Mouse (Mus musculus): ENCODE measurements at regions not wholly inside any gene's neighbourhood (a gene's known extent, or its start where the extent isn't known, plus 50 kb on each side); places are given as distances from the start of the nearest gene placed in this dataset.

DNA sequence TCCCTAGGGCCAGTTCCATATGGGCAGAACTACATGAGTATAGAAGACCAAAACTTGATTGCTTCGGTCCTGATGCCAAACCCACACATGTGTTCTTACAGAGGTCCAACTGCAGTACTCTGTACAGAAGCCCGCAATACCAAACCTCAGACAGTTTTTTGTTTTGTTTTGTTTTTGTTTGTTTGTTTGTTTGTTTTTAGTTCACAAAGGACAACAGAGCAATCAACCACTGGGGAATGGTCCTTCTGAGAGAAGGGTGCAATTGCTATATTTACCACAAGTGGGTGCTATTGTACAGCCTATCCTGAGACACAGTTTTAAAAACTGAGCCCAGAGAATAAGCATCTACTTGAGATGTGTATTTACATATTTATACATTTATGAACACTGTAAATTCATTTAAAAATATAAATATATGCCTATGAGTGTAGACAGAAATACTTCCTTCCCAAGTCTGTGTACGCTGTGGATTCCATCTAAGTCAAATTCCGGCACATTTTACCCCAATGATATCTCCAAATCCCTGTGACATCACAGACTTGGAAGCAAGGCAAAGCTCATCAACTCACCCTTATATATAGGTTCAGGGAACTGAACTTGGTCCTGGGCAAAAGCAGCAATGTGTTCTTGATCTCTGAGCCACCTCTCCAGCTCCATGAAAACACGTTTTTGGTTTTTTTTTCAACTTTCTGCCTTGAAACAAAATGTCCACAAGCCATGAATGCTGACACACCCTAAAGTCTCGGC, 101.3 kb upstream of the A26c2 start:
- no peaks in the 10 kb centered on the region for H3K79me2 ChIP-seq (ENCODE audit: control insufficient read depth, insufficient read depth, low read length, poor library complexity)
- H3K9ac ChIP-seq (ENCODE audit: control insufficient read depth, low read depth, low read length, poor library complexity, severe bottlenecking) = no peak overlapping the region
- no peaks in the 10 kb centered on the region for H3K4me1 ChIP-seq (ENCODE audit: control insufficient read depth in 1 of 2, insufficient read depth in 2 of 2, low read length in 2 of 2)
- no peaks in the 10 kb centered on the region for H3K27me3 ChIP-seq (ENCODE audit: control insufficient read depth in 1 of 2, insufficient read depth in 2 of 2, low read length in 2 of 2)
- TF ChIP-seq TAL1 (IDR thresholded peaks at IDR 0.05; ENCODE audit: low read length) = no peak
- TF ChIP-seq ZKSCAN1 (IDR thresholded peaks at IDR 0.05; ENCODE audit: low read depth, low read length) = no peak
- TF ChIP-seq RAD21 (IDR thresholded peaks at IDR 0.05; ENCODE audit: low read depth, low read length) = peak; percentile 84
- peak; percentile 52; the same call in 1 of the 2 replicates for TF ChIP-seq SMC3 (IDR thresholded peaks at IDR 0.05; ENCODE audit: low read depth, low read length)
- TF ChIP-seq ZC3H11A (IDR thresholded peaks at IDR 0.05; ENCODE audit: low read depth, low read length) = peak; percentile 46
- no peak for TF ChIP-seq MYC (IDR thresholded peaks at IDR 0.05; ENCODE audit: low read depth, low read length)
- TF ChIP-seq CTCF (IDR thresholded peaks at IDR 0.05 in 2 of 3, conservative IDR thresholded peaks at IDR 0.05 in 1 of 3; ENCODE audit: control insufficient read depth in 1 of 3, insufficient read depth in 1 of 3, low read depth in 2 of 3, low read length in 3 of 3, poor library complexity in 1 of 3, severe bottlenecking in 1 of 3) = peak in 2 of 3 experiments; percentile 67 to 77; a peak in 4 of 6 replicates
- TF ChIP-seq HCFC1 (IDR thresholded peaks at IDR 0.05; ENCODE audit: low read depth, low read length) = no peak
- H3K36me3 ChIP-seq (ENCODE audit: control insufficient read depth in 1 of 2, insufficient read depth in 2 of 2, low read length in 2 of 2) = no peaks in the 10 kb centered on the region
- H3K27ac ChIP-seq (ENCODE audit: control insufficient read depth, low read depth, low read length) = no peak overlapping the region
- H3K9me3 ChIP-seq (replicated peaks; ENCODE audit: insufficient read depth, low read length) = no peaks in the 10 kb centered on the region
- no peak overlapping the region for H3K4me3 ChIP-seq (ENCODE audit: control insufficient read depth in 1 of 2, insufficient read depth in 1 of 2, low read depth in 2 of 2, low read length in 2 of 2)
- peak; percentile 23 for DNase-seq (ENCODE audit: low read depth, low spot score)

DNA sequence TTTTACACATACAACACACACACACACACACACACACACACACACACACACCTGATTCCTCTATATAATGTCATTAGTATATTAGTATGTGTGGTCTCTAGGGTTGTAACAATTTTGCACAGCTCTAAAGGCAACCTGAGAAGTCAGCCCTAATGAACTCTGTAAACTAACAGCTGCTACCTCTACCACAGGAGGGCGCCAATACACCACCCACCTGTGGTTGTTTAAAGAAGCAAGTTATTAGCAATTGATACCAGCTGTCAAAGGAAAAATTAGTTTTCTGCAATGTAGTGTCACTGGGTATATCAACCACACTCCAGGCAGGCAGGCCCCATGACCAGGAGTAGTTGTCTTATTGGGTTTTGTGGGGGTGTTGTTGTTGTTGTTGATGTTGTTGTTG, 98.8 kb upstream of the A26c2 start:
- H3K4me1 ChIP-seq (ENCODE audit: control insufficient read depth in 1 of 2, insufficient read depth in 2 of 2, low read length in 2 of 2) = no peaks in the 10 kb centered on the region
- H3K4me3 ChIP-seq (ENCODE audit: control insufficient read depth in 1 of 2, insufficient read depth in 1 of 2, low read depth in 2 of 2, low read length in 2 of 2) = no peak overlapping the region
- TF ChIP-seq KAT2A (conservative IDR thresholded peaks at IDR 0.05; ENCODE audit: low read depth, low read length) = no peak
- peak; percentile 10 to 43 (median 32); a peak in 3 of 6 replicates for TF ChIP-seq CTCF (IDR thresholded peaks at IDR 0.05 in 2 of 3, conservative IDR thresholded peaks at IDR 0.05 in 1 of 3; ENCODE audit: control insufficient read depth in 1 of 3, insufficient read depth in 1 of 3, low read depth in 2 of 3, low read length in 3 of 3, poor library complexity in 1 of 3, severe bottlenecking in 1 of 3)
- peak; percentile 37 for TF ChIP-seq RAD21 (IDR thresholded peaks at IDR 0.05; ENCODE audit: low read depth, low read length)
- no peak for TF ChIP-seq ZKSCAN1 (IDR thresholded peaks at IDR 0.05; ENCODE audit: low read depth, low read length)
- no peak for TF ChIP-seq MAX (IDR thresholded peaks at IDR 0.05; ENCODE audit: low read length)
- TF ChIP-seq MXI1 (IDR thresholded peaks at IDR 0.05; ENCODE audit: low read depth, low read length) = no peak
- no peak for TF ChIP-seq CHD2 (IDR thresholded peaks at IDR 0.05; ENCODE audit: low read length)
- TF ChIP-seq MYB (IDR thresholded peaks at IDR 0.05; ENCODE audit: low read depth, low read length) = no peak
- no peak for TF ChIP-seq GABPA (IDR thresholded peaks at IDR 0.05; ENCODE audit: low read depth, low read length)
- H3K36me3 ChIP-seq (ENCODE audit: control insufficient read depth in 1 of 2, insufficient read depth in 2 of 2, low read length in 2 of 2) = no peaks in the 10 kb centered on the region
- no peaks in the 10 kb centered on the region for H3K79me2 ChIP-seq (ENCODE audit: control insufficient read depth, insufficient read depth, low read length, poor library complexity)
- H3K9me3 ChIP-seq (replicated peaks; ENCODE audit: insufficient read depth, low read length) = no peaks in the 10 kb centered on the region
- DNase-seq (ENCODE audit: low read depth, low spot score) = peak; percentile 20
- H3K9ac ChIP-seq (ENCODE audit: control insufficient read depth, low read depth, low read length, poor library complexity, severe bottlenecking) = no peak overlapping the region
- no peak overlapping the region for H3K27ac ChIP-seq (ENCODE audit: control insufficient read depth, low read depth, low read length)
- H3K27me3 ChIP-seq (ENCODE audit: control insufficient read depth in 1 of 2, insufficient read depth in 2 of 2, low read length in 2 of 2) = no peaks in the 10 kb centered on the region
